Mouse (Mus musculus): Measurements from ENCODE around the gene Babam2.

Gene Babam2

GRCm38 (mm10) chr5:31987541-31988307, 290.2 kb downstream of the Babam2 start:
- no peak for DNase-seq (ENCODE audit: low read depth, low spot score)

GRCm38 (mm10) chr5:31997189-31997954, 299.9 kb downstream of the Babam2 start:
- no peak for DNase-seq (ENCODE audit: low read depth, low spot score)

GRCm38 (mm10) chr5:31998806-31999205, 301.3 kb downstream of the Babam2 start:
- DNase-seq (ENCODE audit: low read depth, low spot score) = no peak

- no peak for DNase-seq (ENCODE audit: low read depth, low spot score)
Observed at GRCm38 (mm10) chr5:32000076-32000475, 302.6 kb downstream of the Babam2 start.

- no peak for DNase-seq (ENCODE audit: low read depth, low spot score)
Observed at GRCm38 (mm10) chr5:32001266-32001665, 303.8 kb downstream of the Babam2 start.

- no peak for DNase-seq (ENCODE audit: low read depth, low spot score)
Observed at GRCm38 (mm10) chr5:32001771-32002170, 304.3 kb downstream of the Babam2 start.

GRCm38 (mm10) chr5:32008401-32008800, 310.9 kb downstream of the Babam2 start:
- DNase-seq (ENCODE audit: low read depth, low spot score) = no peak

GRCm38 (mm10) chr5:32010056-32010455, 312.6 kb downstream of the Babam2 start:
- no peak for DNase-seq (ENCODE audit: low read depth, low spot score)

- no peak for DNase-seq (ENCODE audit: low read depth, low spot score)
Observed at GRCm38 (mm10) chr5:32013053-32013452, 315.6 kb downstream of the Babam2 start.

- no peak for DNase-seq (ENCODE audit: low read depth, low spot score)
Observed at GRCm38 (mm10) chr5:32014786-32015185, 317.3 kb downstream of the Babam2 start.

GRCm38 (mm10) chr5:32015949-32016478, 318.5 kb downstream of the Babam2 start:
- no peak for DNase-seq (ENCODE audit: low read depth, low spot score)

- no peak for DNase-seq (ENCODE audit: low read depth, low spot score)
Observed at GRCm38 (mm10) chr5:32017686-32018085, 320.2 kb downstream of the Babam2 start.

- no peak for DNase-seq (ENCODE audit: low read depth, low spot score)
Observed at GRCm38 (mm10) chr5:32018276-32018675, 320.8 kb downstream of the Babam2 start.

- DNase-seq (ENCODE audit: low read depth, low spot score) = no peak
Observed at GRCm38 (mm10) chr5:32029834-32030433, 332.4 kb downstream of the Babam2 start.

- no peak for DNase-seq (ENCODE audit: low read depth, low spot score)
Observed at GRCm38 (mm10) chr5:32033185-32033584, 335.7 kb downstream of the Babam2 start.

GRCm38 (mm10) chr5:32033621-32034020, 336.1 kb downstream of the Babam2 start:
- no peak for DNase-seq (ENCODE audit: low read depth, low spot score)

GRCm38 (mm10) chr5:32034475-32035054, 337.1 kb downstream of the Babam2 start:
- no peak for DNase-seq (ENCODE audit: low read depth, low spot score)

GRCm38 (mm10) chr5:32035721-32036320, 338.3 kb downstream of the Babam2 start:
- DNase-seq (ENCODE audit: low read depth, low spot score) = no peak

GRCm38 (mm10) chr5:32036896-32037295, 339.4 kb downstream of the Babam2 start:
- DNase-seq (ENCODE audit: low read depth, low spot score) = no peak

- no peak for DNase-seq (ENCODE audit: low read depth, low spot score)
Observed at GRCm38 (mm10) chr5:32037546-32037945, 340.1 kb downstream of the Babam2 start.

- no peak for DNase-seq (ENCODE audit: low read depth, low spot score)
Observed at GRCm38 (mm10) chr5:32038994-32039393, 341.5 kb downstream of the Babam2 start.
